Mouse (Mus musculus): ENCODE data around the gene Rtraf.
"Not testable (repeated sequence)": the region's sequence is repeated elsewhere in the genome, so short reads cannot be mapped to it uniquely, and the experiment has no call there.

Rtraf gene

DNA sequence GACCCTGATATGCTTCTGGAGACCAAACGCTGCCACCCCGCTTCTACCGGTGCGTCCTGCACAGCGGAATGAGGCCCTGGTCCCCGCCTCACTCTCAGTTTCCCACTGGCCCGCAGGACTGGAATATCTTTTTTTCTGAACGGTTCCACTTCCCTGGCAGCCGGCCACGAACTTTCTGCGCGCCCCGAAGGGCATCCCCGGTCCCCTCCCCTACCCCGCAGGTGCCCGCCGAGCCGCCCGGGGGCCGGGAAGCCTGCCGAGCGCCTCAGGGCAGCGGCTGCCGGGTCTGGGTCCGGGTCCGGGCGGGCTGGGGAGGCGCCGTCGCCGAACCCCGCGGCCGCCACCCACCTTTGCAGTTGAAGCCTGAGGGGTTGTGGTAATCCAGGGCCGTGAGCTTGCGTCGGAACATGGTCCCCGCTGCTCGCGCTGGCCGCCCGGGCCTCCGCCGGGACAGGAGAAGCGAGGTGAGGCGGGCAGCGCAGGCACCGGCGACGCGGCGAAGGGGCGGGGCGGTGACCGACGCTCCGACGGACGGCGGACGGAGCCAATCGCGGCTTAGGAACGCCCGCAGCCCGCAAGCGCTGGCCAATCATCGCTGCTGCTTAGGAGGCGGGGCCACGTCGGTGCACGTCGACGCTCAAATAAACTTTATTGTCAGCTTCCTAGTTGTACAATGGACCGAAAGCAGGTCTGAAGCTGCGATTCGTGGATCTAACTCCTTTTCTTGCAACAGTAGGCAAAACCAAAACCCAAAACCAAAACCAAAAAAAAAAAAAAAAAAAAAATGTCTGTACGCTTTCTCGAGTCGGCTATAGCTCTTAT lies at the start of gene Rtraf:
Gene Rtraf (minus strand): TSS at position 504 of the 822 bp plus-strand sequence.
- in situ Hi-C loops (cut with MboI, MseI): loop anchor here (10.0 kb wide), 1 partner anchor 161 kb away; no protein-coding TSS in a partner anchor

DNA sequence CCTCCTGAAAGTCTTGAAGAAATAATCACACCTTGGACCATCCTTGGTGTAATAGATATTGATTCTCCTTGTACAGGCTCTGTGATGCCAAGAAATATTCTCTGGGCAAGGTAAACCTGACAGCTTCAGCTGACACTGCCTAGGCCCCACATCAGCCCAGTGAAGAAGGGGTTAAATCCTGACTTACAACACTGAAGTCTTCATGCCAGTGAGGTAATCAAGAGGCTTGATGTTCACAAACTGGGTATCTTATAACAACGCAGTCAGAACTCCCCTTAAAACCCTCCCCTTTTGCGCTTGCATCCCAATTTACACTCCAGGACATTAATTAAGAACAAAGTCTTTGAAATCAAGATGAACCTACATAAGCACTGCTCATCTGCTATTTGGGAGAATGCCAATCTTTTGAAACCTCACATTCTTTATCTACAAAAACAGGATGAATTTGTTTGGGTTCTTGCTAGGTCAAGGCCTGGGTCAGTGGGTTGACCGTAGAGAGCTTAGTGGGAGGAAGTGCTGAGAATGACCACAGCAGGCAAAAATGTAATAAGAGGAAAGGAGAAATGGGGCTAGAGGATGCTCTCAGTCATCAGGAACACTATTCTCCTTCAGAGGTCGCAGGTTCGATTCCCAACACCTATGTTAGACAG lies 43.8 kb upstream of the Rtraf start:
- in situ Hi-C loops (cut with MboI, MseI): no loop called here

DNA sequence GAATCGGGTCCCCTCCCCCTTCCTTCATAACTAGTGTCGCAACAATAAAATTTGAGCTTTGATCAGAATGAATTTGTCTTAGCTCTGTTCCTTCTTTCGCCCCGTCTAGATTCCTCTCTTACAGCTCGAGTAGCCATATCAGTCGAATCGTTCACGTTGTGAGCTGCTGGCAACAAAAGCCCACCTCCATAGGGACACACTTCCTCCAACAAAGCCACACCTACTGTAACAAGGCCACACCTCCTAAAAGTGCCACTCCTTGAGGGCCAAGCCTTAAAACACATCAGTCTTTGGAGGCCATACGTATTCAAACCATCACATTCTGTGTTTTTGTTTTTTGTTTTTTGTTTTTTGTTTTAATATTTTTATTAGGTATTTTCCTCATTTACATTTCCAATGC lies 41.5 kb upstream of the Rtraf start:
- in situ Hi-C loops (cut with MboI, MseI): not testable (repeated sequence)

DNA sequence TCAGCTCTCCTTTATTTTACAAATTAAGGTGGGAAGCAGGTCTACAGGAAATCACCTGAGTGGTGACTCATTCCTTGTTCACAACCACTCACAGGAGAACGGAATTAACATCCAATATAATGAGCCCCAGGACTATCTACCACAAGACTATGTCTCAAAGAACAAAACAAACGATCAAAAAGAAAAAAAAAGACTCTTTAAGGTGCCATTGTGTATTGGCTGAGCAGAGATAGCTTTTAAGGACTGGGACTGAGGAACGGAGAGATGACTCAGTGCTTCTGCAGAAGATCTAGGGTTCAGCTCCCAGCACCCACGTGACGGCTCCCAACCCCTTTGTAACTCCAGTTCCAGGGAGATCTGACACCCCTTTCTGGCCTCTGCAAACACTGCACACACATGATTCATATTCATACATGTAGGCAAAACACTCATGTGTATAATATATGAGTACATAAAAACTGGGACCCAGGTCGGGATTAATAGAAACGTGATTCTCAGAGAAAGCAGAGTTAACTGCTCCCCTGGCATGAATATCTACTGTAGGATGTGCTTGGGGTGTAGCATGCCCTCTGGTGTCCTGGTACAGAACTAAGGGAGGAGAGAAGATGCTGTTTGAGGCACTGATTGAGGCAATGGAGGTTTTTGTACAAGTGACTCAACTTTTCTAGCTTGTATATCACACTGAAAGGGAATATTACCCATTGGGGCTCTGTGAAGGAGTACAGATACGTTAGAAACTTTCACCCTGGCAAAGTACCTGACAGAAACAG lies 37.9 kb upstream of the Rtraf start:
- in situ Hi-C loops (cut with MboI, MseI): no loop called here

DNA sequence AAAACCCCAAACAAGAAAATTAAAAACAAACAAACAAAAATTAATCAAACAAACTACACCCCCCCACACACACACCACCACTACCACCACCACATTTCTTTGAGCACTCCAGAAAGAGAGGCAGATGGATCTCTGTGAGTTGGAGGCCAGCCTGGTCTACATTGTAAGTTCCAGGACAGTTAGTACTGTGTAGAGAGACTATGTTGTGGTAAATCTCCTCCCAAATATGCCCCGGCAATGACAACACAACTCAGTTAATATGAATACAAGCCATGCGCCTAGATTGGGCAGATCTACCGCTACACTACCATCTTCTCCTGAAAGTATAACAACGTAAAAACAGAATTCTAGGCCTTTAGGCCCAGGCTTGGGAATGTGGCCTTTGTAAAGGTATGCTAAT lies 36.7 kb upstream of the Rtraf start:
- in situ Hi-C loops (cut with MboI, MseI): no loop called here

DNA sequence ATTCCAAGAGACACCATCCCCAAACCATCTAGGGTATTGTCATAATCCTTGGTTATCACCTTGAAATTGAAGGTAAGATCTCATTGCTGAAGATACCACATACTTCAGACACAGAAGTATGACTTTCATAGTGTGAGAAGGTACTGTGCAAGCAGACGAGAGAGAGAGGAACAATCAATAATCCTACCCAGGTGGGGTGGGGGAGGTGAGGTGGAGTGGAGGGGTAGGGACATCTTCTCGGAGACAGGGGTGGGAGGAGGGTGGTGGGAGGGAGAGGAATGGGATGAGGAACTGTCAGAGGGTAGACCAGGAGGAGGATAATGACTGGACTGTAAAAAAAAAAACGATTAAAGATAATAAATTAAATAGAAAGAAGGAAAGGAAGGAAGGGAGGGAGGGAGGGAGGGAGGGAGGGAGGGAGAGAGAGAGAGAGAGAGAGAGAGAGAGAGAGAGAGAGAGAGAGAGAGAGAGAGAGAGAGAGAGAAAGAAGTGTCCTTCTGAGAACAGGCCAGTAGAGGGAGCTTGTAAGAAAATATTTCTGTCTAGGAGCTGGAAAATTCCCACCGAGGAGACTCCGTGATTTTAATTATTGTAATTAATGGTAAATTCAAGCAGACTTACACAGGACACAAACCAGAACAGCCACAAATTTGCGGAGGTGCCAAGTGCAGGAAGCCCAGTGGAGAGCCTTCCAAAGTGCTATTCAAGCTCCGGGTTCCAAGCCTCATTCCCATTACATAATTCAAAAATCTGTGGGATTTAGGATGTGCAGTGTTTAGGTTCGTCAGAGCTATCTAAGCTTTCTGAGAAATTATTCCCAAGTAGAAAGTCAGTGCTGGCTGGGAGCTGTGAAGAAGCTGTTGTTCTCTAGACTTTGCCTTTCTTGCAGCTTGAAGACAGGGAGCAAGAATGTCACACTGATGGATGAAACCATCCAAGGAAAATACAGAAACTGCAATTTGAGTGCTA lies 35.5 kb upstream of the Rtraf start:
- in situ Hi-C loops (cut with MboI, MseI): no loop called here

DNA sequence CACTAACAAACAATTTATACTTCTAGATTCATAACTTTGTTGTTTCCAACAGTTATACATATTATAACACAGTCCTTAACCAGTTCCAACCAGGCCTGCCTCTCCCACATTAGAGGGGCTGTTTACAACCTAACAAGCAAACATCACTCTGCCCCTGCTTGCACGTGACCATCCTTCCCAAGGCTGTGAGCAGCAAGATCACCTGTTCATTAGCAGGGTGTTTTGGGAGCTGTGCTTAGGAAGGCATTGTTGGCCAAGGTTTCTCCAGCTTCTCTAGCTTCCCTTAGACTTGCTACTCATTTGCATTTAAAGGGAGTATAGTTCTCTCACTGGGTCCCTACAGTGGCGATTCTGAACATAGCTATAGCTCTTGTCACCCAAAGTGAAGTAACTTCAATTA lies 34.7 kb upstream of the Rtraf start:
- in situ Hi-C loops (cut with MboI, MseI): no loop called here

DNA sequence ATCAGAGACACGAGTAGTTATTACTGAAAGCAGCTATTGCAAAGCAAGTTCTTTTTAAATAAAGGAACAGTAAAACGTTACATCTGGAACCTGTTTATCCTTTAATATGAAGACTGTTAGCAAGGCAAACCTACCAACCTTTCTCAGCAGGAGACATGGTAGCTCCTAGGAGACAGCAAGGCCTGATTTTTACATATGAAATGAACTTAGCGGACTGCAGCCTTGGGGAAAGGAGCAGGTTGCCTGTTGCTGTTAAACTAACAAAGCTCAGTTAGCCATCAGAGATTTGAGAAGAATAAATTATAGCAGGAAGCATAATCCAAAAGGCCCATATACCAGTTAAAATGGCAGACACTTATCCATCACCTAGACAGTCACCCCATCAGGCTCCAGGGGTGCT lies 29.8 kb upstream of the Rtraf start:
- in situ Hi-C loops (cut with MboI, MseI): no loop called here

DNA sequence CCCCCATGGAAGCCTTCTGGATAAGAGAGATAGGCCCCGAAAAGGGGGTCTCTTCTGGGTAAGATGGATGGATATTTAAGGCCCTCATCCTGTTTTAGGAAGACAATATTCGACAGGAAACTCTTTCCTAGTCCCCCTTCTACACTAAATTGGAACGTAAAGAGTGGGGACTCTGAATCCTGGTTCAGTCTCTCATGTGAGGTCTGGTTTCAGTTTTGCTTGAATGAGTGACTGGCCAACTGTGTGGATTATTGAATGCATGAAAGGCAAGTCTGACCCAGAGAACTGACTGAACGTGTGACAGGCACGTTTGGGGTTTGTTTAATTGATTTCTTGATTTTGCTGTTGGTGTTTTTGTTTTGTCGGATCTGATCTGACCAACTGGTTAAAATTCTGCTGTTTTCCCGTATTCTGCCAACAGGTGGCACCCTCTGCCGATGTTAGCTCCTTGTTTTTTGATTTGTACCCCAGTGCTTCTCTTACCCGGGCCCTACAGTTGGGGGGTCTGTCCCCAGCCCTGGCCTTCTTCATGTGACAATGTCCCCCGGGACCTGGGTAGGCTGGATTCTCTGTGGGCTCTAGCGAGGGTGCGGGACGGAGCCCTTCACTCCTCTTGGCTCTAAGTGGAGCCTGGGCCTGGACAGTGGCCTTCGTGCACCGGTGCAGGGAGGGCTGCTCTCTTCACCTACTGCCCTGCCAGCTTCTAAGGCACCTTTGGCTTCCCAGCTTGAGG lies 16.1 kb upstream of the Rtraf start:
- in situ Hi-C loops (cut with MboI, MseI): loop anchor here (5.0 to 10.0 kb wide), 2 partner anchors 228 to 405 kb away; no protein-coding TSS in a partner anchor

DNA sequence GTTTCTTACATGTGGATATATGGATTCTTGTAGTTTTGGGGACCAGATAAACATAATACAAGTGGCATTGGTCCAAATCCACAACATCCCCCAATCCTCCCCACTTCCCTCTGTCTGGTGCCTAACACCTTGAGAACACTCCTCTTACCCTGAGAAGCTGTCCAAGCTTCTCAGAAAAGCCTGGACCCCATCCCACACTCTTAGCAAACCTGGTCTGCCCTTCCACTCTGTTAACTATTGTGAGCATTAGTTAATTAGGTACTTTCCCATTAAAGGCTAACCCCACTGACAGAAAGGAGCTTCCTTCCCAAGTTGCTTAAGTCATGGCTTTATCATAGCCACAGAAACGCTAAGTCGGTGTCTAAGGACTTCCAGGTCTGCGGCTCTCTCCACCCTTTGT lies 12.7 kb upstream of the Rtraf start:
- in situ Hi-C loops (cut with MboI, MseI): loop anchor here (10.0 kb wide), 1 partner anchor 409 kb away; no protein-coding TSS in a partner anchor

DNA sequence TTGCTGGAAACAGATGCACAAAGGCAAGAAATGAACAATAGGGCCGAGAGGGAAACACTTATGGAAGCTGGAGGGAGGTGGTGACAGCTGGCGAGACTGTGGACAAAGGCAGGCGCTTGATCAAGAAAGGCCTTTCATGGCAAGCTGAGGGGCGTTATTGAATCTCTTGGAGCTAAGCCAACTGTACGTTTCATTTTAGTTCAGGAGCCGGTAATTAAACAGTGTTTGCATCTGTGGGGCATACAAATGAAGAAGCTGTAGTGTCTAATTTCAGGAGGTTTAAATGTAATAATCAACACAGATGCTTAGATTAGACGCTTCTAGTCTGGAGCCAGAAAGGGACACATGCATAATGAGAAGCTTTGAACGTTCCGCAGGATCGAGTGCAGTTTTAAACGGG lies 1.9 kb upstream of the Rtraf start:
- in situ Hi-C loops (cut with MboI, MseI): loop anchor here (10.0 kb wide), 1 partner anchor 159 kb away; no protein-coding TSS in a partner anchor

DNA sequence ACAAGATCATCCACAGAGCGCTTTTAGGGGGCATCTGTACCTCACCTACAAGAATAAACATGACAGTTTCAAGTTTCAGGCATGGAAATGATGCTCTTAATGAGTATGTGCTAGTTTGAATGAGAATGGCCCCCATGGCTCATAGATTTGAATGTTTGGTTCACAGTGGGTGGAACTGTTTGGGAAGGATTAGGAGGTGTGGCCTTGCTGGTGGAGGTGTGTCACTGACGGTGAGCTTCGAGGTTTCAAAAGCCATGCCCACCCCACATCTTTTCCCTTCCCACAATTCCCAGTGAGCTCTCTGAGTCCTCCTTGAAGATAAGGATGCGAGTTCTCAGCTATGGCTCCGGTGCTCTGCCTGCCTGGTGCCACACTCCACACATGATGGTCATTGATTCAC lies 1.9 kb downstream of the Rtraf start:
- in situ Hi-C loops (cut with MboI, MseI): loop anchor here (10.0 kb wide), 1 partner anchor 163 kb away; no protein-coding TSS in a partner anchor

DNA sequence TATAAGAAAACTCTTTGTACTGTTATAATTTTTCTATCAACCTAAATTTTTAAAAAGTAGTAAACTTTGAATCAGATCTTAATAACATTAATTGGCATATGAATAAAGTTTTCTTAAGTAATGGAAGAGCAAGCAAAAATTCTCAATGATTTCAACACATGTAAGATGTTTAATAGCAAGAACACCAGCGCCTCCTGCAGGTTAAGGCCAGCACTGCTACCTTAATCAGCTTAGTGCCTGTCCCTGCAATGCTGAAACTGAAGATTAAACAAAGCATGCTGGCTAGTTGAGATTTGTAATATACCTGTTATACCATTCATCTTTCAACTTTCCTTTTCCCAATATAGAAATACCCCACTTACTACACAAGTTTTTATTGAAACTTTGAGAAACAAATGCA lies 5.7 kb downstream of the Rtraf start:
- in situ Hi-C loops (cut with MboI, MseI): no loop called here

DNA sequence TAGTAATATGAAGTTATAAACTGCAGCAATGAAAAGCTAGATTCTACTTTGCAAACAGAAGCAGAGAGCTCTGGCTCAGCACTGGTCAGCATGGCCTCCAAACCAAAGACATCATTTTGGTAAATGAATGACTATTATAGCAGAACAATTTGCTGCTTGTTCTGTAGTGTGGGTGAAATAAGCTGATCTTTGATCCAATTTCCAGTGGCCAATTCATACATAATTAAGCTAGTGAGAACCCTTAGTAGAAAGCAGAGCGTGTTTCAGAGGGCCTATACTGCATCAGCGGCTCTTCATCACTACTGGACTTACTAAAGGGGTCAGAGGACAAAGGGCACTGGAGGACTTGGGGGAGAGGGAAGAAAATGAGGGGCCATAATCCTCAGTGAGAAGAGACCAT lies 10.6 kb downstream of the Rtraf start:
- in situ Hi-C loops (cut with MboI, MseI): no loop called here

DNA sequence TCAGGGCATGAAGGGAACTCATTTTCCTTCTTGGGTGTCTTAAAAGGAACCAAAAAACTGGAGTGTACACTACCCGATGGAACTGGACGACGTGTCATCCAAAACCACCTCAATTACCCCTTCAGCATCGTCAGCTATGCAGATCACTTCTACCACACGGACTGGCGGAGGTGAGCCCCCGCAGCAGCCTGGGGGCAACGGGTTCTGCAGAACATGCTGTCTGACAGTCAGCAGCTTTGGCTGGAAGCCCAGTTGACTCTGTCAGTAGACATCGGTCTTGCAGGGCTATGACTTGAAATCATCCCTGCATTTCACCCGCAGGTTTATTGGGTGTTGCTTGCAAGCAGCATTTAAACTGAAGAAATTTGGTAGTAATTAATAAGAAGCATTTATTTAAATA lies 13.7 kb downstream of the Rtraf start:
- in situ Hi-C loops (cut with MboI, MseI): no loop called here

DNA sequence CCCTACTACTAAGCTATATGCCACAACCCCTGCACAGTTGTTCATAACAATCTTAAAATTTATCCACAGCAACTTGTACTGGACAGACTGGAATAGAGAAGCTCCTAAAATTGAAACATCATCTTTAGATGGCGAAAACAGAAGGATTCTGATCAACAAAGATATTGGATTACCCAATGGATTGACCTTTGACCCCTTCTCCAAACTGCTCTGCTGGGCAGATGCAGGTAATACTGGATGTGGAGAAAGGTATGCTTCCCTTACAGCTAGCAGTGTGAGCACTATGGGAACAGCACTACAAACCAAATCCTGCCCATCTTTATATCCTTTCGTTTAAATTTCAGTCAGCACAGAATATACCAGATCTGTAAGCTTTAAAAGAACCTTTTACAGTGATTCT lies 15.8 kb downstream of the Rtraf start:
- in situ Hi-C loops (cut with MboI, MseI): no loop called here

DNA sequence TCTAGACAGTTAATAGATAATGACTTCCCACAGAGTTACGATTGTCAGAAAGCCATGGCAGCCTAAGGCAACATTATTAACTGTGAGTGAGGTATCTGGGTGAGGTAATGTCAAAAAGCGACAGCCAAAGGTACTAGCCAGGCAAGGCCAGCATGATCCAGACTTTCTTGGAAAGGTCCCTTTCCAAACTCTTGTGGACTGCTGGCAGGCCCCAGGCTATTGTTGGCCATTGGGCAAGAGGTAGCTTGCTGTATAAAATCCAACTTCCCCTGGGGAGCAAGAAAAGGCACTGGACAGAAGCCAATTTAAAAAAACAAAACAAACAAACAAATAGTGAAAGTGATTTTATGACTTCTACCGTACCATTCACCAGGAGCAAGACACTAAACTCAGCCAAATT lies 16.3 kb downstream of the Rtraf start:
- in situ Hi-C loops (cut with MboI, MseI): no loop called here

DNA sequence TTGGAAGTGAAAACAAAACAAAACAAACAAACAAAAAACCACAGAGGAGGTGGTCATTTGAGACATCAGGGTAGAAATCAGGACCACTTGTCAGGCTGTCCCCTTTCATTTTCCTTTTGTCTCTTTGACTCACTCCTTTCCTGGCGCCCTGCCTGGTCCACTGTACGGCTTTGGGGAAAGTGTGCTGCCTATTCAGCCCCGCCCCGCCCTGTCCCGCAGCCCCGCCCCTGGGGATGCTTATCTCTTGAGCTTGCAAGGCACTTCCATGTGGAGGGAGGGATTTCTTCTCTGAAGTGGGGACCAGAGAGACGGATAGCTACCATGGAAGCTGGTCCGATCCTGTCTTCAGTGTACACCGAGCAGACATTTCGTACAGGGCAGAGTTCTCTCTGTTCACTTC lies 20.0 kb downstream of the Rtraf start:
- in situ Hi-C loops (cut with MboI, MseI): loop anchor here (5.0 kb wide), 1 partner anchor 96 kb away; no protein-coding TSS in a partner anchor

DNA sequence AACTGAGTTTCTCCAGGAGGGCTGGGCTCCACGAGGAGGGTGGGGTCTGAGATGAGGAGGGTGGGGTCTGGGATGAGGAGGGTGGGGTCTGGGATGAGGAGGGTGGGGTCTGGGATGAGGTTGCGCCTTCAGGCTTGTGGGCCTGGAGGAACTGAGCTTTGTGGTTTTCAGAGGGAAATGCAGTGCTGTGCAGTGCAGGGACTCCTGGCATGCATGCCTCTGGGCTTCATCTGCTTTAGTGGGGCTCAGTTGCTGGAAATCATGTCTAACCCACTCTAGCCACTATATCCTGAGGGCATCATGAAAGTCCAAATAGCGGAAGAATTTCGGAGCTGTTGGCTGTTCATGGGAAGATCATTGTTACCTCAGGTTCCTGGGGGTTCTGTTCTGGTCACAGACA lies 20.4 kb downstream of the Rtraf start:
- in situ Hi-C loops (cut with MboI, MseI): loop anchor here (5.0 kb wide), 1 partner anchor 96 kb away; no protein-coding TSS in a partner anchor
